Mouse (Mus musculus): ENCODE results near the gene Zfp784.

DNA sequence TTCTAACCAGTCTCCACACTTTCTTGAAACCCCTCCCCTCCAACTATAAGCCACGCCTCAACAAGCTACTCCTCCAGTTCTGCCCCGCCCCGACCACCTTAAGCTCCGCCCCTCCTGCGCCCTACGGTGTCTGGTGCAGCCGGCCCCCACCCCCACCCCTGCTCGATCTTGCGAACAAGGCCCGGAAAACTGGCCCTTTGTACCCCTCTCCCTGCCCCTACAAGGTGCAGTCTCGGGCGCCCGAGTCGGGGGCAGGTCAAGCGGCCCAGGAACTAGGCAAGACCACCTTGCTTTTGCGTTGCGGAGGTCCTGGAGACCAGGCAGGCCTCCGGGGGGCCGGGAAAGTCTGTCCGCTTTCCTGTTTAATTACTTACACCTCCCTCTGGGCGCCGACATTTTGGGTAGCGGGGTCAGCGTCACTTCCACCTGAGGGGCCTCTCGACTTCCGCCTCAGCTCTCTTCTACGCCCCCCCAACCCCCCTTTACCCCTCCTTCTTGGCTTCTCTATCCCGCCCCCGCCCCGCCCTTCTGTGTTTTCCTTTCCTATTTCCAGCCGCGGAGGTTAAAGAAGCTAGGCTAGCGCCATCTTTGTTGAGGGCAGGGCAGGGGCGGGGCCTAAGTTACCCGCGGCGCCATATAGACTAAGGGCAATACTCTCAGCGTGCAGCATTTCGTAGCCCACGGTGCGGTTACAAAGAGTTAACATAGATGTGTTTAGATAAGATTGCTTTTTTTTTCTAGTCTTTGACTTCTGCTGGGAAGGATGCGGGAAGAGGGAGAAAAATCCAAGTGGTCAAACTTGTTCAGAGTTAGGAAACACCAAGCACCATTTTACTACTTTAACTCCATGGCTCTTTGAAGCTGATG lies 23.8 kb downstream of the Zfp784 start, which contains the start of the genes Zfp524 and Fiz1:
- TF ChIP-seq POLR2A (IDR thresholded peaks at IDR 0.05; ENCODE audit: borderline replicate concordance, extremely low read depth, low read depth, low read length), result 0 out of 2 replicates have a peak, but pooled peaks have one; percentile 11
- TF ChIP-seq CTCF (IDR thresholded peaks at IDR 0.05; ENCODE audit: insufficient read depth, low read length), result no peak

Data from lung, adult 2 months (tissue).